Mouse (Mus musculus): Measurements from ENCODE around the gene Plxna1.

DNA sequence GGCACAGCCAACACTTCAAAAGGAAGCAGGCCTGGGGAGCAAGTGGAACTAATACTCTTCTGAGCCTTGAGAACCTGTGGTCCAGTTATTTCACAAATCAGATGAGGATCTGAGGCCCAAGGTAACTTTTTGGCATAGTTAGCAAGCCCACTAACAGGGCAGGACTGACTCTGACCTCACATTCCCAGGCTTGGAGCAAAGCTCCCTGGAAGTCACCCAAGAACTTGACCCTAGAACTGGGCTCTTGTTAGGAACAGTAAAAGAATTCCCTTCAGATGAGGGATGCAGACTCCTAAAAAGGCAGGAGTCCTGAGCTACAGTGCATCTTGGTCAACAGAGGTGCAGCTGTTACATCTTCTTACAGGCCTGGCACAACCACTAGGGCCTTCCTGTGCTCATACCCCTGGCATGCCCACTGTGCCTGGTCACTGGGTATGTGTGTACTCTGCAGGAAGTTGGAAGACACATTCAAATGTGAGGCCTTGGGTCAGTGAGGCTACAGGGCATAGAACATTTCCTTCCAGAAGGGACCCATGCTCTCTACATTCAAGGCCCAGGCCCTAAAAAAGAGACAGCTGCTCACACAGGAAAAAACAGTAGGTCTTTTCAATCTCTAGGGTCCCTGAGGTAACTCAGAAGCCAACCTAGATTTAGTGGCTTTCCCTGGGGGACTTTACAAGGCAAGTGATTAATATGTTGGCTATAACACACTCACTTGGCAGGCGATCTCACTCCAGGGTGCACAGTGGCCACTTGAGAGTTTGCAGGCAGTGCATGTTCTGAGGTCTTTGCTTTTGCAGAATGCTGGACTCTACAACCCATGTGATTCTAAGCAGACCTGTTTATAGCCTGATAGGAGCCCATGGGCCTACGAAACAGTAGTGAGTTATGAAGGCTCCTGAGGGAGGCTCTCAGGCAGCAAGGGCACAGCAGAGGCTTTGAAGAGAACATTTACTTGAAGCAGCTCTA is 41.1 kb upstream of the Plxna1 start:
- TF ChIP-seq CTCF (conservative IDR thresholded peaks at IDR 0.05; ENCODE audit: low read length), result no peak
- TF ChIP-seq NANOG (IDR thresholded peaks at IDR 0.05; ENCODE audit: borderline replicate concordance, low read length), result no peak
